Mouse (Mus musculus) right cerebral cortex, postnatal 4 days (tissue): ENCODE data around the gene Mrps18b.

Source experiments
- DNase-seq: peaks from one replicate; pipeline ENCODE4 v3.0.0-alpha.2; 2022

Gene Mrps18b

GRCm38 (mm10) chr17:35918276-35919059 lies 2.3 kb upstream of the Mrps18b start:
- DNase-seq: no peak

- DNase-seq: peak; percentile 54
Measured at GRCm38 (mm10) chr17:35917463-35918251, 1.5 kb upstream of the Mrps18b start.

GRCm38 (mm10) chr17:35917143-35917462 lies 914 bp upstream of the Mrps18b start:
- no peak for DNase-seq

GRCm38 (mm10) chr17:35915538-35916296 lies 472 bp downstream of the Mrps18b start:
- no peak for DNase-seq

GRCm38 (mm10) chr17:35914975-35915374 lies 1.2 kb downstream of the Mrps18b start:
- DNase-seq: no peak

GRCm38 (mm10) chr17:35909919-35910369 lies 6.2 kb downstream of the Mrps18b start, which contains the start of gene Atat1:
TSS of gene Atat1 (minus strand) at chr17:35910075.
- peak; percentile 98 for DNase-seq

GRCm38 (mm10) chr17:35909186-35909918 lies 6.8 kb downstream of the Mrps18b start:
- DNase-seq: no peak

- no peak for DNase-seq
Measured at GRCm38 (mm10) chr17:35907609-35908008, 8.6 kb downstream of the Mrps18b start.

- DNase-seq: no peak
Measured at GRCm38 (mm10) chr17:35905587-35905986, 10.6 kb downstream of the Mrps18b start.

- no peak for DNase-seq
Measured at GRCm38 (mm10) chr17:35903992-35904355, 12.2 kb downstream of the Mrps18b start.

- no peak for DNase-seq
Measured at GRCm38 (mm10) chr17:35903343-35903991, 12.7 kb downstream of the Mrps18b start.

- DNase-seq: no peak
Measured at GRCm38 (mm10) chr17:35900636-35901035, 15.6 kb downstream of the Mrps18b start.

GRCm38 (mm10) chr17:35897644-35898573 lies 18.3 kb downstream of the Mrps18b start:
- DNase-seq: no peak

GRCm38 (mm10) chr17:35896781-35897643 lies 19.2 kb downstream of the Mrps18b start, which contains the start of gene 2310061I04Rik:
TSS of gene 2310061I04Rik (minus strand) at chr17:35897431.
- DNase-seq: peak; percentile 93

GRCm38 (mm10) chr17:35887725-35888124 lies 28.5 kb downstream of the Mrps18b start:
- DNase-seq: no peak

GRCm38 (mm10) chr17:35883777-35884176 lies 32.4 kb downstream of the Mrps18b start:
- no peak for DNase-seq

GRCm38 (mm10) chr17:35882924-35883323 lies 33.3 kb downstream of the Mrps18b start:
- DNase-seq: no peak

GRCm38 (mm10) chr17:35879245-35880057 lies 36.7 kb downstream of the Mrps18b start, which contains the start of gene Dhx16:
TSS of gene Dhx16 (plus strand) at chr17:35879819.
- DNase-seq: peak; percentile 93

GRCm38 (mm10) chr17:35874721-35875120 lies 41.5 kb downstream of the Mrps18b start:
- DNase-seq: no peak
